Mouse (Mus musculus) testis, adult 2 months (tissue): ENCODE measurements at regions not wholly inside any gene's neighbourhood (a gene's known extent, or its start where the extent isn't known, plus 50 kb on each side); places are given as distances from the start of the nearest gene placed in this dataset.

ENCODE experiments used
- CTCF ChIP-seq: fragments of 200-500 bp; IDR thresholded peaks from 2 replicates; pipeline ENCODE4 v1.5.1; 2012; ENCODE audit warnings: low read depth, mild to moderate bottlenecking, inconsistent platforms, low read length, moderate library complexity; ENCODE audit not compliant: control insufficient read depth, insufficient read depth, insufficient replicate concordance
- POLR2A ChIP-seq: fragments of 200-500 bp; IDR thresholded peaks from 2 replicates; pipeline ENCODE4 v1.6.1; 2012; ENCODE audit warnings: low read depth, mild to moderate bottlenecking, inconsistent platforms, low read length, moderate library complexity; ENCODE audit not compliant: control insufficient read depth

- no peak for TF ChIP-seq CTCF
- TF ChIP-seq POLR2A, result no peak
Measured at GRCm38 (mm10) chr1:183962486-183962885, 50.6 kb upstream of the Dusp10 start.
